Mouse (Mus musculus): ENCODE measurements around the gene Gm9964. TPM values are rescaled to one million over a fixed set of nuclear protein-coding genes. Genes with fewer than 3 reads are reported as not detected.
"Not testable (repeated sequence)": the region's sequence is repeated elsewhere in the genome, so short reads cannot be mapped to it uniquely, and the experiment has no call there.

The Gm9964 gene
- polyA plus RNA-seq (2015; fragmentation: Nextera tagmentation; extraction: Ambion mirVana) = 0.20 TPM in 1 of 2 replicates, not detected in the other

DNA sequence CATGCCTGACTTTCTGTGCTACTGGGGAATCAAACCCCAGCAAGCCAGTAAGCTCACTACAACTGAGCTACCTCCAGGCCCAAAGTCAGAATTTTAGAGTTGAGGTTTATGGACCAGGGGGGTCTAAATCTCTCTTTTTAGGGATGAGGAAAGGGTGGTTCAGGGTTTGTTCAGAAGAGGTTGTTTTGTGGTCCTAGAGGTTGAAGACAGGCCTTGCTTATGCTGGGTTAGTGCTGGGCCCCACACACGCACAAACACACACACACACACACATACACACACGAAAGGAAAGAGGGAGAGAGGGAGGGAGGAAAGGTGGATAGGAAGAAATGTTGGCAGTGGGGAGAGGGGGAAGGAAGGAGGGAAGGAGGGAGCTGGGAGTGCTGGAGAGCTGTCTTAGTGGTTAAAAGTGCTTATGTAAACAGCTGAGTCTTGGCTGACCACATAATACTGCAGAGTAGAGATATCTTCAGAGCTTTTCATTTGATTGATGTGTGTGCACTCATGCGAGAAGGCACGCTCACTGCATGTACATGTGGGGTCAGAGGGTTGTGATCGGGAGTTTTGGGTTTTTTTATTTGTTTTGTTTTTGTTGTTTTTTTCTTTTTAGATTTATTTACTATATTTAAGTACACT, at the start of gene Gm9964:
TSS of gene Gm9964 (minus strand) at position 51 of the 636 bp plus-strand sequence.
- no peak for DNase-seq (ENCODE audit: low spot score)

DNA sequence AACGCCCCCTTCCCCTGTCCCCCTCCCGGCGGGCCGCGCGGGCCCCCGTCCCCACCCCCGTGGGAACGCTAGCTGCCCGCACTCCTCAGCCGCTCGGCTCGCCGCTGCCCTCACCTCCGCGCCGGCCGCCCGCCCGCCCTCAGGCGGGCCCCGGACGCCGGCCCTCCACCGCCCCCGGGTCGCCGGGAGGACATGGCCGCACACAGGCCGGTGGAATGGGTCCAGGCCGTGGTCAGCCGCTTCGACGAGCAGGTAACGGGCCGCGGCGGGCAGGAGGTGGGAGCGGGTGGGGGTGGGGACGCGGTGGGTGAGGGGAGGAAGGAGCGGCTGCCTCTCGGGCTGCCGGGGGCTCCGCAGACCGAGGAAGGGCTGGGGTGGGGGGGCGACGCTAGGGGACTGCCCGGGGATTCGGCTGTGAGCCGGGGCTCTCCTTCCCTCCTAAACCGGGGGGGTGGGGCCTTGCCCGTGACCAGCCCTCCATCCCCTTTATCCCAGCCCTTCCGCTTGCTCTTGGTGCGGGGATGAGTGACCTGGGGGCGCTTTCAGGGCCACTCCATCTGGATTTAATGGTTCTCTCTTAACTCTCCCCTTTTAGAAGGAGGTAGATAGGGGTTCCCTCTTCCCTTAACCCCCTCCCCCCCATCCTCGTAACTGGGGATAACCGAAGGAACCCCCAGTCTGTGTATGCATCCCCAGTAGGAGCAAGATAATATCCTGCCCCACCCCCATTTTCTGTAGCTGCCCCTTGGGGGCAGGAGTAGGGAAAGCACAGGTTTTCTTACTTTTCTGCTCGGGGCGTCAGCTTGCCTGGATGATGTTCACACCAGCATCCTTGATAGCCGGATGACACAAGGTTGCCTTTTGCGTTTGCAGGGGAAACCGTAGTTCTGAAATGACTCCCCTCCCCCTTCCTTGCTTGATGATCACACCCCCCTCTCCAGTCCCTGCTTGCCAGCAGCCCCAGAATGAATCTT, 43.4 kb upstream of the Gm9964 start:
- peak; percentile 44 for DNase-seq (ENCODE audit: low spot score)

DNA sequence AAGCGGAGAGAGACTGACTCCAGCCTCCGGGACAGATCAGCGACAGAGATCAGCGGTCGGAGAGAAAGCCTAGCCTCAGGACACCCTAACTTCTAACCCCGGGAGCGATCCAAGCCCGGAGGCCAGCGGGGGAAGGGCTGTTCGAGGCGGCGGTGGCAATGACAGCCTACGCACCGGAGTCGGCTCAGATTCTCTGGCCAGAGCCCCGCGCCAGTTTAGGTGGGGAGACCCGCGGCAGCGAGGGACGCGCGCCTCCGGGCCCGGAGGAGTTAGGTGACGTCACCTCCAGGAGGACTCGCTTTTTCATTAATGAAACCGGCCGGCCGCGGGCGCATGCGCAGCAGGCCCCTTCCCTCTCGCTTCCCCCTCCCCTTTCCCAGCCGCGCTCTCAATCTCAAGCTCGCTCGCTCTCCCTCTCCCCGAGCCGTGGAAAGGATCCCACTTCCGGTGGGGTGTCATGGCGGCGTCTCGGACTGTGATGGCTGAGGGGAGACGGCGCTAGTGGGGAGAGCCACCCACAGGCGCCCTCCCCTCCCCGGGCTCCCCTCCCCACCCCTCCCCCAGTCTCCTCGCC, 42.6 kb upstream of the Gm9964 start, which contains the start of gene Nf1:
TSS of gene Nf1 (plus strand) at position 460 of the 574 bp plus-strand sequence.
- peak; percentile 82 for DNase-seq (ENCODE audit: low spot score)

DNA sequence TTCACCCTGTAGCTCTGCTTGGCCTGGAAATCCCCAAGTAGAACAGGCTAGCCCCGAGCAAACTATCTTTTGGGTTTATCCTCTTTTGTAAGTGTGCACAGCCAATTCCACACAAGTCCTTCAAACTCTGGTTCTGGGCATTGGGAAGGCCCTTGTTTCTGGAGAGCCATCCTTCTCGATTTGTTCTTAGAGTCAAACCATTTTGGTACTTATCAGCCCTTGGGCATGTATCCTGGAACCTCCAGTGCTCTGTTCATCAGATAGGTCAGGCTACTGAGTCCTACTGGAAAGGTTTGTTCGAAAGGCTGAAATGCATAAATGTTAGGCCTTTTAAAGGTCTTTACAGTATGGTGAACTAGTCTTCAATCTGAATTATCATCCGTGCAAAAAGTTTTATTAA, 41.9 kb upstream of the Gm9964 start:
- no peak for DNase-seq (ENCODE audit: low spot score)

DNA sequence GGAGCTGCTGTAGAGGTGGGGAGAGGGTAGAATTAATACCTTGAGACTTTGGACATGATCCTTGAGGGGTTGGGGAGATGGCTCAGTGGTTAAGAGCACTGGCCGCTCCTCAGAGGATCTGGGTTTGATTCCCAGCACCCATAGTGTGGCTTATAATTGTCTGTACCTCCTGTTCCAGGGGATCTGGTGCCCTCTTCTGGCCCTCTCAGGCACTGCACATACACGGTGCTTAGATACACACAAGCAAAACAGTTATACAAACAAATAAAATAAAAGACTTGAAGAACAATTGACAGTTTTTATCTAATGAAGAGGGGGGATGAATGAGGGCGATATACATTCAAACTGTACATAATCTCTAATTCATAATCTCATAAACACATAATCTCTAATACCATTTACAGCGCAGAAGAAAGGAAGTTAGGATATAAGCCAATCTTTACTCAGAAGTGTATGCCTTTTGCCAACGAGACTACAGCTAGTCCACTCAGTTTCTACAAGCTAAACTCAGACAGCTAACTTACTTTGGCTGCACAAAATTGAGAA, 40.1 kb upstream of the Gm9964 start:
- peak; percentile 10 for DNase-seq (ENCODE audit: low spot score)

DNA sequence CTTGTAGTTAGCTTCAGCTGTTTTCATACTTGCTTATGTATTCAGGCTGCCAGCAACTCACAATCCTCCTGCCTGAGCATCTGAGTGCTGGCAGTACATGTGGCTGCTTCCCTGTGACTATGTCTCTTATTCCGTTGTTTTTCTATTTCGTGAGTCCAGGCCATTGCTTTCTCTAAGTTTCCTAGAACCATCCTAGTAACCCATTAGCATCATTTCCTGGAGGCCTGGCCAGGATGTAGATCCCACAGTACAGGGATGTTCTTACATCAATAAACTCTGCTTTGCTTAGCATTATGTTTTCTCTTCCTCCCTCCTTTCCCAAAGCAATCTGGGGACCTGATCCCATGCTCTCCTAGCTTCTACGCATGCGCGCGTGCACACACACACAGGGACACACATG, 38.4 kb upstream of the Gm9964 start:
- no peak for DNase-seq (ENCODE audit: low spot score)

DNA sequence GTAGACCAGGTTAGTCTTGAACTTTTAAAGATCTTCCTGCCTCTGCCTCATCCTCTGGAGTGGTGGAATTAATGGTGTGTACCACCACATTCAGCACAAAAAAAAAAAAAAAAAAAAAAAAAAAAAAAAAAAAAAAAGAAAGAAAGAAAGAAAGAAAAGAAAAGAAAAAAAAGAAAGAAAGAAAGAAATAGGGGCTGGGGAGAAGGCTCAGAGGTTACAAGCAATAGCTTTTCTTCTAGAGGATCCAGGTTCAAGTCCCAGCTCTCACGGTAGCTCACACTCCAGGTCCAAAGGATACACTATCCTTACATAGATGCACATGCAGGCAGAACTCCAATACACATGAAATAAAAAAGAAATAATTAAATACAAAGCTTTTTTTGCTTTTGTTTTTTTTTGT, 32.9 kb upstream of the Gm9964 start:
- DNase-seq (ENCODE audit: low spot score) = no peak

DNA sequence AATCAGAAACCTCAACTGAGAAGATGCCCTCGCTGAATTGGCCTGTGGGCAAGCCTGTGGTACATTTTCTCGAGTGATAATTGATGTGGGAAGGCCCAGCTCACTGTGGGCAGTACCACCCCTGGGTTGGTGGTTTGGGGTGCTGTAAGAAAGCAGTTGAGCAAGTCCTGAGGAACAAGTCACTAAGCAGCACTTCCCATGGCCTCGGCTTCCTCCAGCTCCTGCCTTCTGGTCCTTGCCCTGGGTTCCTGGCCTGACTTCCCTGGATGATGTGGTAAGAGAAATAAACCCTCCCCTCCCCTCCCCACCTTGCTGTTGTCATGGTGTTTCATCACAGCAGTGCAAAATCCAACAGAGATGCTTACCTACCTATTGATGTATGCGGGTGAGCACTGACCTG, 31.4 kb upstream of the Gm9964 start:
- no peak for DNase-seq (ENCODE audit: low spot score)

DNA sequence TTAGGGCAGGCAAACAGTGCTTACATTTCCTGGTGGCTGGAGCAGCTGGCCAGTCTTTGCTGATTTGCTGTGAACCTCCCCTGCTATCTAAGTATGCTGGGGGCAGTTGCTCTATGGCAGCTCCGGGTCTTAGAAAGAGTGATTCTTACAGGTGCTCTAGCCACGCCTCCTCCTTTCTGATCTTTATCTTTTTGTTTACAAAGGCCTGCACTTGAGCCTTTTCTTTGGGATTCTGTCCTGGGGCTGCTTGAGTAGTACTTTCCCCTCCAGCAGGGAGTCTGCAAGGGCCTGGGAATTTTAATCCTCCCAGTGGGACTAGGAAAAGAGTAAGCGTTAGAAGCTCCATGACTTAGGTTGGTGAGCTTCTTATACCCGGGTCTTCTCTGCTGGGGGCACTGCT, 30.4 kb upstream of the Gm9964 start:
- DNase-seq (ENCODE audit: low spot score) = no peak

DNA sequence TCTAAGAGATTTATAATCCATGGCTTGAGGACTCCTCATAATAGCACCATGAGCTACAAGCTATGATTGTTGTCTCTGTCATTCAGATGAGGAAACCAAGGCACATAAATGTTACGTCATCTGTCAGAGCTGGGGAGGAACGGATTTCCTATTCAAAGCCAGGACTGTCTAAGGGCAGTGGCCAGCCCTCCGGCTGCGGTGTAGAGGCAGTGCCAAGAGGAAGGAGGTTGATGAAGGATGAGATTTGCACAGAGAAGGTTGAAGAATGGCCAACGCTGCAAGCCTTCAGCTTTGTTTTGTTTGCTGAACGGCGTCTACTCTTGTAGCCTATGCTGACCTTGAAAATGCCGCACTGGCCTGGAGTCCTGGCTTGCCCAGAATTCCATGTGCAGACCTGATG, 29.0 kb upstream of the Gm9964 start:
- DNase-seq (ENCODE audit: low spot score) = no peak

DNA sequence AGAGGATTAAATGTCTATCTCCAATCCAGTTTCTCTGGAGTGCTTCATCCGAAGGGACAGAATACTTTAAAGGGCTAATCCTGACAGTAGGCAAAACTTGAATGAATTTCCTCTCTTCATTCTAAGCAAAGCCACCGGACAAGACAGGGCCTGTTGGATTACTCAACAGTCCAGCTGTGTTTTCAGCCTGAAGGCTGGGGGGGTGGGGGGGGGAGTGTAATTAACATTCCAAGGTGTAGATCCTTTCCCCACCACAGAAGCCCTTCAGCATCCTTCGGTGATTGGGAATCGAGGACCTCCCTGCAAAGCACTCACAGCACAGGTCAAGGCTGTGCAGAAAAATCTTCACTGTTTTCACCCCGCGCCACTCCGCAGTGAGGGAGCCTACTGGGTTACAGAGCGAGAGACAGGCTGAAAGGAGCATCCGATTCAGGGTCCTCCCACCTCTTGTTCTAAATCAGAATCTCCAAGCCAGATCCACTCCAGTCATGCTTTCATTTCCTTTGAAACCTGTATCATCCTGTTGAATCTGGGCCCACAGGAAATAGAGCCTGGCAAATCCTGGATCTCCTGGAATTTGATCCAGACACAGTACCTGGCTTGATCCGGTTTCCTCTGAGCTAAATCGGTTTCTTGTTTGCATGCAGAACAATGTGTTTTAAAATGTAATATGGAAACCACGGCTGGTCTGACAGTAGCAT, 27.4 kb upstream of the Gm9964 start:
- no peak for DNase-seq (ENCODE audit: low spot score)

DNA sequence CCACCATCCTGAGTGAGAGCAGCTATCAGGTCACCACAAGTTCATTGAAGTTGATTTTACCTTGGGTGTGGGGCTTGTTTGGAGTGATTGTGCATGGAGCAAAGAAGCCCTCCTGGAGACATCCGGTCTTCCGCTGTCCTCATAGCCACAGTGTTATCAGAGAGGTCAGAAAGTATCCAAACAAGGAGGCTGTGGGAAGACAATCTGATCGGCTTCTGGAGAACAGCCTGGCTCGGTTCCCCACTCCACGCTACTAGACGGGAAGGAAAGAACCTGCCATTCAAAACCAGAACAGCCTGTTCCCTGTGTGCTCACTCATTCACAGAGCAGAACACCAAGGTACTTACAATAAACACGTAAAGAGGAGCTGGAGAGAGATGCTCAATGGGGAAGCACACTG, 23.1 kb upstream of the Gm9964 start:
- DNase-seq (ENCODE audit: low spot score) = no peak

DNA sequence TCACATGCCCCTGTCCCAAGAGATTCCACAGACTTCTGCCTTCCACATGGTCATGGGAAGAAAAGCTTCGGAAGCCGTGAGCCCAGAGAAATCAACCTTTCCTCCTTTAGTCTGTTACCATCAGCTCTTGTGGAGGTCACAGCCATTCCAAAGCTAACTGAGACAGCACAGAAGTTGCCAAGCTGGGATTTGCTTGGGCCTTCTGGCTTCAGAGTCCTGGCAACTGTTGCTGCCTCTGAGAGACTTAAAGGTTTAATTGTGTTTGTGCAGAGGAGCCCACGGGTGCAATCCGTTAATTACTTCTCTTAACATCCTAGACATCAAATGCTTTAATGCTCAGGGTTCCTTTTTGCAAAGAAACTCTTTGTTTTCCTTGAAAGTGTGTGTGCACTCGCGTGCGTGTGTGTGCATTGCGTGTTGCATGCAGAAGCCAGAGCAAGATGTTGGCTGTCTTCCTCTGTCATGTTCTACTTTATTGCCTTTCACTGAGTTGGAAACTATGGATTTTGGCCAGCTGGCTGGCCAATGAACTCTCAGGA, 20.2 kb upstream of the Gm9964 start:
- no peak for DNase-seq (ENCODE audit: low spot score)

DNA sequence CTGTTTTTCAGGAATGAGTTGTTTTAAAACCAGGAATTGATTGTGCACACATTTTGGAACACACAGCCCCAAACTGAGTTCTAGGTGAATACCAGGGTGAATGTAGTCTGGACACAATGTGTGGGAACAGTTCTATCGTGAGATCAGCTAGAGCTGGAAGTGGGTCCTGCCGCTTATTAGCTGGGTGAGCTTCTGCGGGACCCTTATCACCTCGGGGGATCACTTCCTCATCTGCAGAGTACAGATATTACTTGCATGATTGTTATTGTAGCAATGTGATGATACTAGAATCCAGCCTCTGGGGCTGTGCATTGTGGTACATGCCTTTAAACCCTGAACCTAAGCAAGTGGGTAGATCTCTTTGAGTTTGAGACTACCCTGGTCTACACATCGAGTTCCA, 13.8 kb upstream of the Gm9964 start:
- no peak for DNase-seq (ENCODE audit: low spot score)

DNA sequence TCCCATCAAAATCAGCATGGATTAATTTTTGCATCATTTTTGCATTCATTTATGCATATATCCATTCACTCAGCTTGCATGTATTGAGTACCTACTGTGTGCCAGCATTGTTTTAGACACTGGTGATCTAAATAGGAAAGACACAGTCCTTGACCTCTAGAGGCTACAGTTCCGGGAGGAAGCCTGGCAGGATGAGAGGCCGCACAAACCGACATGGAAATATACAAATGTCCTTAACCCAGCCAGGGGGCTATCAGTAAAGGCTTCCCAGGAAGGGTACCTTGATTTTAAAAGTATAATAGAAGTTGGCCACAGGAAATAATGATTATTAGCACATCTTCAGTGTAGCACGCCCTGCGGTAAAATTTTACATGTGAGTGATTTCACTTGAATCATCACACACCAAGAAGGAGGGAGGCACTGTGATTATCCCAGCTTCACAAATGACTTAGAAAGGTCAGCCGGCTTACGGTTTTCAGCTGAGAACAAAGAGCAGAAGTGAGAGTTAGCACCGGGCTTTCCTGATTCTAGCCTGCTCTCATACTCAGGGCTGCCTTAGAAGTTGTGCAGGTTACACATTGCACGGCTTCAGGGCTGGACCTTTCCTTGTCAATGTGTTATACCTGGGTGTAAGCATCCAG, 11.0 kb upstream of the Gm9964 start:
- DNase-seq (ENCODE audit: low spot score) = no peak

DNA sequence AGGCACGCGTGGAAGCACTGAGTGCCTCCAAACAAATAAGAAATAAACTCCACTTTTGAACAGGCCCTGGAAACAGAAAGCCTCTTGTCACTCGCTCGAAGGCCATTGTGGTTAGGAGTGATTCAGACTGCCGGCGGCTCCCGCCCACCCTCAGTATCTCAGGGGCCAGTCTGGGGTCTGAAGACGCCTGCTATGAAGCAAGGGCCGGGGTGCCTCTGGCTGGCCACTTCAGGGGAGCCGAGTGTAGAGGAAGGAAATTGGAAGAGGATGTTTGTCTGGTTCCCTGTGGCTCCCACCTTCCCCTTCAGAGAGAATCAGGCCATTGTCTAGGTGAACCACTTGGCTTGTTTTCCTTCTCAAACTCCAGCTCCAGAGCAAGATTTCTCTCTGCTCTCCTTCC, 10.3 kb upstream of the Gm9964 start:
- DNase-seq (ENCODE audit: low spot score) = peak; percentile 16

DNA sequence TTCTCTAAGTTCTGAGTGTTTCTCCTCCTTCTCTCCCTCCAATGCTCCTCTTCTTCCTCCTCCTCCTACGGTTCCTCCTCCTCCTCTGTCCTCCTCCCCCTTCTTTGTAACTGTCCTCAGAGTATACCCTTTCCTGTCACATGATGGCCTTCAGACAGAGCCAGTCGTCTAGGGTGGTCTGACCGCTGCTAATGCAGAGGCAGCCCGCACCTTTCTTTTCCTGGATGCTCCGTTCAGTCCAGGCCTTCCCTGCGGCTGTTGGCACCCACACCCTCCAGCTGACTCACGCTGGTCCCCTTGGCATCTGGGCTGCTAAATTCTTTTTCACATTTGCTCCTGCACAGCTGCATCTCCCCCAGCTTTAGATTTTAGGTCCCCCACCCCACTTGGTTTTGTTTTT, 9.8 kb upstream of the Gm9964 start:
- DNase-seq (ENCODE audit: low spot score) = no peak

DNA sequence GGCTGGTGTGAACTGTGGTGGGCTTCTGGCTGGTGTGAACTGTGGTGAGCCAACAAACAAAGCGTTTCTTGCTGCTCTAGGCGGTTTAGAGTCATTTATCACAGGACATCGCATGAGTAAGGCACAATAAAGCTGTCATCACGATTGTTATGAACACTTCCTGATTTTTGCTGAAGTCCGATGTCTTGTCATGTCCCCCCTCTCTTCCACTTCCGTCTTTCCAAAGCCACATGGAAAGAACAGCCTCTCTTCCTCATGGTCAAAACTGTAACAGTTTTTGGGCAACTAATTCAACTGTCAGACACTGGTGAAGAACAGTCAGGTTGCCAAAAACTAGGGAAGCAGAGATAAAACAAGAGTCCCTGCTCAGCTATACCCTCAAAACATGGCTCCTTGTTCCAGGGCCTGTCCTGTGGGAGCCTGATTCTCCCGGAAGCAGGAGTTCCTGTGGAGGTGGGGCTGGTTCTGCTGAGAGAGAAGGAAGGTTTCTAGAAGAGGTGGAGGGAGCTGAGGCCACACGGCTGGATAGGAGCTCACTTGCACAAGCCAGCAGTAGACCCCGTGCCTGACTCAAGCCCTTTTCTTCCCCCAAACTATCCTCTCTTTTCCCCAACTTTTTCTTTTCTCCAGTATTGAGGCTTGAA, 9.1 kb upstream of the Gm9964 start:
- DNase-seq (ENCODE audit: low spot score) = no peak

DNA sequence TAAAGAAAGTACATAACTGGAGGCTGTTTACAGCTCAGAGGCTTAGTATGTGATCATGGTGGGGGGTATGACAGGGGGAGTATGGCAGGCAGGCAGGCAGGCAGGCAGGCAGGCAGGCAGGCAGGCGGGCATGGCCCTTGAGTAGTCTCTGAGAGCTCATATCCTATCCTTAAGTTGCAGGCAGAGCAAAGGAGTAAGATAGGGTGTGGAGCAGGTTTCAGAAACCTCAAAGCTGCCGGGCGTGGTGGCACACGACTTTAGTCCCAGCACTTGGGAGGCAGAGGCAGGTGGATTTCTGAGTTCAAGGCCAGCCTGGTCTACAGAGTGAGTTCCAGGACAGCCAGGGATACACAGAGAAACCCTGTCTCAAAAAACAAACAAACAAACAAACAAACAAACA, 7.5 kb upstream of the Gm9964 start:
- not testable (repeated sequence) for DNase-seq (ENCODE audit: low spot score)

DNA sequence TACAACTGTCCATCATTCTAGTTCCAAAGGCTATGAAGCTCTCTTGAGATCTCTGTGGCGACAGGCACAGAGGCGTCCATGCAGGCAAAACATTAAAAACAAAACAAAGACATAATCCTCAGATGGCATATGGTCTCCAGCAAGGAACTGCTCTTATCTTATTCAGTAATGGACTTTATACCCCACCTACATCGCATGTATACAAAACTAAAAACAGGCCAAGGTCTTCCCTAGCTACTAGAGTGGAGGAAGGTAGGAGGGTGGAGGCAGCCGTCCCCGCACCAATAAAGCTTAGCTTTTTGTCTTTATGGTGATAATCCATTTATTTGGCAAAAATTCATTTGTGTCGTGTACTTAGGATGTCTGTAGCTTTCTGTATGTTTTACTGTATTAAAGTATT, 6.4 kb upstream of the Gm9964 start:
- no peak for DNase-seq (ENCODE audit: low spot score)
